Comparison of ENCODE assay signal across 8 mouse cellular contexts in the genomic region with DNA sequence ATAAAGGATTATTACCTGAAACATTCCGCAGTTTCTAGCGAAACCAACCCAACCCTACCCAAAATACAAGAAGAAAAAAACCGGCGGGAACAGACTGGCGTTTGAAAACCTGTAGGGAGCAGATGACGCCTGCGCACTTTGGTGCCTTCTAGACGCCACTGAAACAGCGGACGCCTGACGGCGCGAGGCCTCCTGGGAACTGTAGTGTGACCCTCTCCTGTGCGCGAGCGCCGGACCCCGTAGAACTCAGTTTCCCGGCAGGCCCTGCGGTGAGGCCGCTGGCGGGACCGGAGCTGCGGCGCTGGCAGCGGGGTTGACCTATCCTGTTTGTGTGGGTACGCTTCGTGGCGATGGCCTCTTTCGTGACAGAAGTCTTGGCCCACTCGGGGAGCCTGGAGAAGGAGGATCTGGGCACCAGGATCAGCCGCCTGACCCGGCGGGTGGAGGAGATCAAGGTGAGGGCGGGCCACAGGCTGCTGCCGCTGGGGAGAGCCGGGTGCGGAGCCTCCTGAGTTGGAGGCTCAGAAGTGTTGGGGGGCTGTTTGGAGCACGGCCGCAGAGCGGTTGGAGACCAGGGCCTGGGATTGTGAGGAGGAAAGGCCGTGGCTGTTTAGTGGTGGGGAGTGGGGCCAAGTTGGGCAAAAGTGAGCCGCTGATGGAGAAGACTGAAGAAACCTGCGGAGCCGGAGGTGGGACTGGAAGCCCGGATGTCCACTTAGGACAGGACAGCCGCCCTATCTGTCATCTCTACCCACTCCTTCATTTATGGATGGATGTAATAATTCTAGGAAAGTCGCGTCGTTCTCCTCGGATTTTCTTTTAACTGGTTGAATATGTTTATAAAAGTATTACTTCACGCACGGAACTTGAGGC. TPM values are rescaled to one million over a fixed set of nuclear protein-coding genes. Genes with fewer than 3 reads are reported as not detected.
DNase-seq lines count a peak whose midpoint lies in the region; ATAC-seq and TF ChIP-seq lines count a peak whose summit lies in the region.

A gene (plus strand): TSS at position 281 of the 873 bp plus-strand sequence.

- peak within 1 kb of the TSS; percentile 97 for H3K4me2 ChIP-seq in CH12.LX (ENCODE audit: insufficient read depth, low read depth, poor library complexity, severe bottlenecking)
- peak within 1 kb of the TSS; percentile 65 for H3K4me2 ChIP-seq in forebrain, embryonic 11.5 days (ENCODE audit: low read depth, low read length, severe bottlenecking)
- H3K4me2 ChIP-seq in heart, embryonic 16.5 days (ENCODE audit: low read depth, low read length) = peak within 1 kb of the TSS; percentile 86
- H3K4me2 ChIP-seq in liver, embryonic 15.5 days = peak within 1 kb of the TSS; percentile 75
- H3K4me2 ChIP-seq in neural tube, embryonic 12.5 days (replicated peaks) = peak within 1 kb of the TSS; percentile 64

- under 1% methylated on average over 53 of the region's 53 CpGs for WGBS in forebrain, embryonic 11.5 days
- WGBS in heart, embryonic 16.5 days = under 1% methylated on average over 53 of the region's 53 CpGs
- WGBS in liver, embryonic 15.5 days (ENCODE audit: insufficient replicate concordance) = under 1% methylated on average over 53 of the region's 53 CpGs
- under 1% methylated on average over 53 of the region's 53 CpGs for WGBS in neural tube, embryonic 12.5 days

- TF ChIP-seq RAD21 in CH12.LX (IDR thresholded peaks at IDR 0.05; ENCODE audit: low read depth, low read length) = no peak

- H3K4me3 ChIP-seq in CH12.LX (replicated peaks in 1 of 3; ENCODE audit: low read depth in 2 of 3, low read length in 2 of 3, poor library complexity in 1 of 3) = peak within 1 kb of the TSS; percentile 72 to 80 (median 75)
- H3K4me3 ChIP-seq in forebrain, embryonic 11.5 days (ENCODE audit: low read depth, low read length) = peak within 1 kb of the TSS; percentile 85
- peak within 1 kb of the TSS; percentile 97 for H3K4me3 ChIP-seq in heart, embryonic 16.5 days (ENCODE audit: low read length)
- peak within 1 kb of the TSS; percentile 80 for H3K4me3 ChIP-seq in liver, embryonic 15.5 days (replicated peaks)
- peak within 1 kb of the TSS; percentile 80 for H3K4me3 ChIP-seq in neural tube, embryonic 12.5 days

- no peak for TF ChIP-seq EP300 in CH12.LX (IDR thresholded peaks at IDR 0.05; ENCODE audit: low read length)

- peaks cover 10% of the 10 kb centered on the region for H3K79me2 ChIP-seq in CH12.LX (replicated peaks; ENCODE audit: control insufficient read depth, extremely low read depth, insufficient read depth, poor library complexity, severe bottlenecking)

- peak; percentile 99 for ATAC-seq in forebrain, embryonic 11.5 days (replicated peaks; ENCODE audit: low FRiP score)
- ATAC-seq in heart, embryonic 16.5 days (replicated peaks; ENCODE audit: extremely low read depth, insufficient read depth, low FRiP score) = peak; percentile 98
- ATAC-seq in liver, embryonic 15.5 days (ENCODE audit: insufficient read depth) = peak; percentile 99
- ATAC-seq in neural tube, embryonic 12.5 days (ENCODE audit: low FRiP score, low read depth) = peak; percentile 97

- H3K4me1 ChIP-seq in CH12.LX (ENCODE audit: control insufficient read depth in 1 of 2, insufficient read depth in 2 of 2) = peaks cover 0 to 31% of the 10 kb centered on the region in 2 experiments; a peak in 3 of 4 replicates
- no peaks in the 10 kb centered on the region; the same call in 1 of the 2 replicates for H3K4me1 ChIP-seq in forebrain, embryonic 11.5 days (replicated peaks; ENCODE audit: control insufficient read depth, insufficient read depth, low read length)
- H3K4me1 ChIP-seq in heart, embryonic 16.5 days (ENCODE audit: control insufficient read depth, insufficient read depth, low read length) = peaks cover 18% of the 10 kb centered on the region
- peaks cover 20% of the 10 kb centered on the region for H3K4me1 ChIP-seq in liver, embryonic 15.5 days (replicated peaks)
- peaks cover 10% of the 10 kb centered on the region for H3K4me1 ChIP-seq in neural tube, embryonic 12.5 days

- H3K27ac ChIP-seq in CH12.LX (ENCODE audit: insufficient read depth, low read depth) = peak within 1 kb of the TSS; percentile 7; the same call in 1 of the 2 replicates
- no peak within 1 kb of the TSS for H3K27ac ChIP-seq in forebrain, embryonic 11.5 days (ENCODE audit: low read depth, low read length)
- H3K27ac ChIP-seq in heart, embryonic 16.5 days (ENCODE audit: low read length) = peak within 1 kb of the TSS; percentile 79
- H3K27ac ChIP-seq in liver, embryonic 15.5 days (replicated peaks) = peak within 1 kb of the TSS; percentile 70
- H3K27ac ChIP-seq in neural tube, embryonic 12.5 days = no peak within 1 kb of the TSS

- H3K9me3 ChIP-seq in CH12.LX (replicated peaks; ENCODE audit: low read length) = no peaks in the 10 kb centered on the region
- H3K9me3 ChIP-seq in forebrain, embryonic 11.5 days (ENCODE audit: control insufficient read depth, low read length) = no peaks in the 10 kb centered on the region
- H3K9me3 ChIP-seq in heart, embryonic 16.5 days (replicated peaks; ENCODE audit: control insufficient read depth, low read length) = no peaks in the 10 kb centered on the region
- no peaks in the 10 kb centered on the region for H3K9me3 ChIP-seq in liver, embryonic 15.5 days (replicated peaks)
- H3K9me3 ChIP-seq in neural tube, embryonic 12.5 days = no peaks in the 10 kb centered on the region

- in situ Hi-C loops in CH12.LX (cut with MboI; ENCODE audit: low pct_ligation_motif_present, low pct_unique_long_range_greater_than_20kb, low sequenced_read_pairs) = no loop called here

- peak; percentile 96 for DNase-seq in CH12.LX (ENCODE audit: extremely low read depth)
- DNase-seq in c-Kit-positive CD71-positive TER-119-negative erythroid progenitor cells, embryonic 14.5 days (ENCODE audit: low read depth) = peak; percentile 90
- peak; percentile 97 for DNase-seq in forebrain, embryonic 11.5 days (ENCODE audit: low spot score)
- DNase-seq in kidney, postnatal 36 days = peak; percentile 96
- peak; percentile 95 for DNase-seq in telencephalon, adult 2 months (ENCODE audit: low read depth, low spot score)

- dilution Hi-C loops in CH12.LX (cut with MboI; ENCODE audit: extremely low pct_ligation_motif_present, extremely low pct_unique_long_range_greater_than_20kb, low sequenced_read_pairs) = no loop called here

- H3K27me3 ChIP-seq in CH12.LX (replicated peaks) = no peaks in the 10 kb centered on the region
- H3K27me3 ChIP-seq in forebrain, embryonic 11.5 days (ENCODE audit: control insufficient read depth, insufficient read depth, low read length) = no peaks in the 10 kb centered on the region
- H3K27me3 ChIP-seq in heart, embryonic 16.5 days (ENCODE audit: control insufficient read depth, insufficient read depth, low read length) = no peaks in the 10 kb centered on the region
- no peaks in the 10 kb centered on the region; the same call in 1 of the 2 replicates for H3K27me3 ChIP-seq in liver, embryonic 15.5 days
- H3K27me3 ChIP-seq in neural tube, embryonic 12.5 days (replicated peaks) = no peaks in the 10 kb centered on the region

- peak within 1 kb of the TSS; percentile 66 for H3K9ac ChIP-seq in CH12.LX (ENCODE audit: insufficient read depth, low read depth)
- peak within 1 kb of the TSS; percentile 90 for H3K9ac ChIP-seq in forebrain, embryonic 11.5 days (ENCODE audit: low read length)
- peak within 1 kb of the TSS; percentile 95 for H3K9ac ChIP-seq in heart, embryonic 16.5 days (ENCODE audit: low read length)
- peak within 1 kb of the TSS; percentile 87 for H3K9ac ChIP-seq in liver, embryonic 15.5 days
- peak within 1 kb of the TSS; percentile 80 for H3K9ac ChIP-seq in neural tube, embryonic 12.5 days

- H3K36me3 ChIP-seq in CH12.LX (replicated peaks in 1 of 2; ENCODE audit: control insufficient read depth in 1 of 2, insufficient read depth in 1 of 2, low read length in 1 of 2) = peaks cover 19 to 24% of the 10 kb centered on the region in 2 experiments
- peaks cover under 1% of the 10 kb centered on the region; the same call in 1 of the 2 replicates for H3K36me3 ChIP-seq in forebrain, embryonic 11.5 days (ENCODE audit: control insufficient read depth, insufficient read depth, low read length)
- peaks cover 2% of the 10 kb centered on the region; the same call in 1 of the 2 replicates for H3K36me3 ChIP-seq in heart, embryonic 16.5 days (ENCODE audit: control insufficient read depth, insufficient read depth)
- peaks cover 26% of the 10 kb centered on the region for H3K36me3 ChIP-seq in liver, embryonic 15.5 days (replicated peaks)
- peaks cover 17% of the 10 kb centered on the region for H3K36me3 ChIP-seq in neural tube, embryonic 12.5 days

- peak; percentile 79 for TF ChIP-seq POLR2A in CH12.LX (IDR thresholded peaks at IDR 0.05; ENCODE audit: low read depth, low read length)

- TF ChIP-seq CTCF in CH12.LX (conservative IDR thresholded peaks at IDR 0.05 in 1 of 2, IDR thresholded peaks at IDR 0.05 in 1 of 2; ENCODE audit: low read depth in 2 of 2, low read length in 2 of 2) = no peak

TF ChIP-seq in CH12.LX, 34 proteins besides CTCF, POLR2A, EP300 and RAD21 (continues in another document):
- TF ChIP-seq USF2 (conservative IDR thresholded peaks at IDR 0.05; ENCODE audit: low read depth, low read length) (no peak), RCOR1 (conservative IDR thresholded peaks at IDR 0.05; ENCODE audit: low read depth, low read length) (no peak), MEF2A (IDR thresholded peaks at IDR 0.05; ENCODE audit: borderline replicate concordance, low read depth, low read length) (peak; percentile 39; the same call in 1 of the 2 replicates), GABPA (IDR thresholded peaks at IDR 0.05; ENCODE audit: insufficient replicate concordance, low read depth, low read length) (peak; percentile 42; the same call in 1 of the 2 replicates), TBP (conservative IDR thresholded peaks at IDR 0.05; ENCODE audit: low read depth, low read length) (0 out of 2 replicates have a peak, but pooled peaks have one; percentile 21), CHD2 (IDR thresholded peaks at IDR 0.05; ENCODE audit: low read length) (no peak), MAFK (IDR thresholded peaks at IDR 0.05; ENCODE audit: insufficient replicate concordance, low read length) (no peak), MYC (IDR thresholded peaks at IDR 0.05; ENCODE audit: low read depth, low read length) (0 out of 2 replicates have a peak, but pooled peaks have one; percentile 5), ZKSCAN1 (IDR thresholded peaks at IDR 0.05; ENCODE audit: borderline replicate concordance, low read depth, low read length) (no peak), CHD1 (IDR thresholded peaks at IDR 0.05; ENCODE audit: low read depth, low read length) (no peak), UBTF (IDR thresholded peaks at IDR 0.05; ENCODE audit: low read depth, low read length) (no peak)

RNA-seq across cellular contexts. Expression of the gene that starts here (rescaled TPM):
- total RNA-seq in CH12.LX (2012; rRNA removed) (18.3 and 23.3 TPM in 2 replicates), CH12.LX (2014; rRNA removed) (19.8 and 21.2 TPM in 2 replicates)
- 25.4 and 26.2 TPM in 2 replicates for polyA plus RNA-seq in CH12.LX (2012; ENCODE audit: insufficient read length, low read depth)
- 59.5 and 60.3 TPM in 2 replicates for polyA plus RNA-seq in forebrain, embryonic 11.5 days (2014; fragmentation: Nextera tagmentation; extraction: Ambion mirVana)
- 23.0 and 28.6 TPM in 2 replicates for polyA plus RNA-seq in heart, embryonic 16.5 days (2015; fragmentation: Nextera tagmentation; extraction: Ambion mirVana)
- polyA plus RNA-seq in liver, embryonic 15.5 days (2015; fragmentation: Nextera tagmentation; extraction: Ambion mirVana) = 19.7 and 19.8 TPM in 2 replicates
- polyA plus RNA-seq in neural tube, embryonic 12.5 days (2016; fragmentation: Nextera tagmentation; extraction: Ambion mirVana) = 40.8 and 41.6 TPM in 2 replicates

Comparison
In these comparisons a context has a peak if more than half of its experiments do, and no peak if none do; other contexts are left out.
1. H3K27ac ChIP-seq: peak in CH12.LX (single experiment), heart, embryonic 16.5 days (single experiment) and liver, embryonic 15.5 days (single experiment); none in forebrain, embryonic 11.5 days (single experiment) and neural tube, embryonic 12.5 days (single experiment).
2. Peak in every context shown above with its lines, with median percentiles within 50 percentile points of each other: DNase-seq, H3K4me2 ChIP-seq, H3K4me3 ChIP-seq, H3K9ac ChIP-seq and ATAC-seq.